Mouse (Mus musculus): ENCODE results near the gene Psmd4. TPM values are rescaled to one million over a fixed set of nuclear protein-coding genes. Genes with fewer than 3 reads are reported as not detected.

The Psmd4 gene
- 44.5 and 46.3 TPM in 2 replicates for polyA plus RNA-seq (2012; rRNA removed)

DNA sequence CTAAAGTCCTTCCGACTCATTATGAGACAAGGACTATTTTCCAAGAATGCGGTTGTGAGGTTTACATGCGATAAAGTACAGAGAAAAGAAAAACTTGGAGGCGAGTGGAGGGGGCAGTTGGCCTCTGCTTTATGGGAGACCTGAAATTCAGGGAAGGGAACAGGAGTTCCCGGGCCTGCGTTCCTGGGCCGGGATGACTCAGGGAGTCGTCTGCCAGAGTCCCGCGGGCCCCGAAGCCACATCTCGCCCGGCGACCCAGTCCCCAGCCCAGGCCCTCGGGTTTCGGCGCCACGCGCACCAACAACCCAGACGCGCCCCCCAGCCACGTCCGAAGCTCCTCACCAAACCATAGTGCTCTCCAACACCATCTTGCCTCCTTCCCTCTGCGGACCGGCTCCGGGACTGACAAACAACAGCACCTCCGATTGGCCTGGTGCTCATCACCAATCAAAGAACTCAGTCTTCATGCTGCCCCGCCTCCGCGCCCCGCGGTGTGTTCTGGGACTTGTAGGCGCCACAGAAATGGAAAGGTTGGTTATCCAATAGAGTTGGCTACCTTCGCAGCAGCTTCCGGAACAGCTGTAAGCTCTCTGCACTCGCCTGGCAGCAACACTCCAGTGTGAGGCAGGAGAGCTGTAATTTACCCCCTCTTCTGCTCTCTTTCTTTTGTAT lies at the start of gene Psmd4:
Psmd4 (minus strand) TSS at position 449 of the 672 bp plus-strand sequence.

GRCm38 (mm10) chr3:95015337-95015872 lies 27.0 kb downstream of the Psmd4 start, which contains the start of gene Zfp687:
Gene Zfp687 (minus strand): TSS chr3:95015448.

Other genes with a start within 250 kb of the Psmd4 start
- 6.1 and 6.5 TPM in 2 replicates for gene Pogz, start 205.0 kb downstream of the Psmd4 start, polyA plus RNA-seq (2012; rRNA removed)
- gene Psmb4, start 155.7 kb downstream of the Psmd4 start, polyA plus RNA-seq (2012; rRNA removed), result 83.0 and 143 TPM in 2 replicates
- gene Selenbp1, start 109.6 kb downstream of the Psmd4 start, polyA plus RNA-seq (2012; rRNA removed), result 49.6 and 61.7 TPM in 2 replicates
- gene Rfx5, start 88.5 kb downstream of the Psmd4 start, polyA plus RNA-seq (2012; rRNA removed), result 4.1 and 4.3 TPM in 2 replicates
- 8.6 and 9.2 TPM in 2 replicates for gene Pi4kb, start 67.9 kb downstream of the Psmd4 start, polyA plus RNA-seq (2012; rRNA removed)
- gene Zfp687, start 27.2 kb downstream of the Psmd4 start, polyA plus RNA-seq (2012; rRNA removed), result 10.5 and 12.5 TPM in 2 replicates
- 6.3 and 7.3 TPM in 2 replicates for gene Pip5k1a, start 64.3 kb upstream of the Psmd4 start, polyA plus RNA-seq (2012; rRNA removed)
- 31.7 and 34.4 TPM in 2 replicates for gene Vps72, start 68.4 kb upstream of the Psmd4 start, polyA plus RNA-seq (2012; rRNA removed)
- gene Tmod4, start 81.9 kb upstream of the Psmd4 start, polyA plus RNA-seq (2012; rRNA removed), result 0.68 and 1.2 TPM in 2 replicates
- gene Scnm1, start 91.4 kb upstream of the Psmd4 start, polyA plus RNA-seq (2012; rRNA removed), result 10.4 and 15.6 TPM in 2 replicates
- 2.4 and 2.5 TPM in 2 replicates for gene Lysmd1, start 91.5 kb upstream of the Psmd4 start, polyA plus RNA-seq (2012; rRNA removed)
- gene Tnfaip8l2, start 99.7 kb upstream of the Psmd4 start, polyA plus RNA-seq (2012; rRNA removed), result 1.6 and 5.7 TPM in 2 replicates
- gene Sema6c, start 117.8 kb upstream of the Psmd4 start, polyA plus RNA-seq (2012; rRNA removed), result 4.5 and 6.8 TPM in 2 replicates
- gene Gabpb2, start 175.3 kb upstream of the Psmd4 start, polyA plus RNA-seq (2012; rRNA removed), result 1.8 and 2.6 TPM in 2 replicates
- 33.6 and 48.9 TPM in 2 replicates for gene Cdc42se1, start 186.1 kb upstream of the Psmd4 start, polyA plus RNA-seq (2012; rRNA removed)
- 5.1 and 6.1 TPM in 2 replicates for gene Mllt11, start 189.6 kb upstream of the Psmd4 start, polyA plus RNA-seq (2012; rRNA removed)
- 0.43 and 0.90 TPM in 2 replicates for gene Gm128, start 199.0 kb upstream of the Psmd4 start, polyA plus RNA-seq (2012; rRNA removed)
- gene Bnipl, start 208.6 kb upstream of the Psmd4 start, polyA plus RNA-seq (2012; rRNA removed), result 7.9 and 8.0 TPM in 2 replicates
- gene Mindy1, start 238.7 kb upstream of the Psmd4 start, polyA plus RNA-seq (2012; rRNA removed), result 58.1 and 69.6 TPM in 2 replicates
- gene Prune1, start 239.5 kb upstream of the Psmd4 start, polyA plus RNA-seq (2012; rRNA removed), result 5.5 and 7.9 TPM in 2 replicates

Data from stomach, adult 2 months (tissue).